In genomic region chr1:66395826-66396225, GRCm38 (mm10) we compare ENCODE assay signal across 26 mouse cellular contexts.
A peak's percentile ranks its signal among the peaks of the same experiment; 100 is the strongest.
DNase-seq lines count a peak whose midpoint lies in the region; ATAC-seq lines count a peak whose summit lies in the region.
"Had no signal": no experiment of that assay in that cellular context is flagged by ENCODE, and none has a peak within 500 bp of the region (broad histone marks: within the 10 kb centered on the region; RNA-seq: fewer than 3 reads in every experiment).

No protein-coding gene starts in this region.

- no peaks in the 10 kb centered on the region for H3K27me3 ChIP-seq in hindbrain, embryonic 14.5 days (ENCODE audit: control insufficient read depth, insufficient read depth, low read length)
- H3K27me3 ChIP-seq in hindbrain, embryonic 16.5 days (replicated peaks; ENCODE audit: control insufficient read depth, insufficient read depth, low read length), result no peaks in the 10 kb centered on the region
- H3K27me3 ChIP-seq in neural tube, embryonic 12.5 days (replicated peaks), result no peaks in the 10 kb centered on the region
- no peaks in the 10 kb centered on the region for H3K27me3 ChIP-seq in midbrain, embryonic 15.5 days (replicated peaks)
- H3K27me3 ChIP-seq: heart, embryonic 13.5 days; kidney, embryonic 15.5 days; limb, embryonic 15.5 days had no signal

- H3K36me3 ChIP-seq in hindbrain, embryonic 14.5 days (replicated peaks; ENCODE audit: control insufficient read depth, insufficient read depth), result peaks cover 13% of the 10 kb centered on the region
- H3K36me3 ChIP-seq in hindbrain, embryonic 16.5 days (ENCODE audit: control insufficient read depth, insufficient read depth, low read length), result peaks cover 9% of the 10 kb centered on the region
- H3K36me3 ChIP-seq in neural tube, embryonic 12.5 days, result peaks cover 7% of the 10 kb centered on the region
- no peaks in the 10 kb centered on the region; the same call in 1 of the 2 replicates for H3K36me3 ChIP-seq in midbrain, embryonic 15.5 days (replicated peaks)
- H3K36me3 ChIP-seq: embryonic facial prominence, embryonic 10.5 days; heart, embryonic 13.5 days; kidney, embryonic 15.5 days; limb, embryonic 15.5 days had no signal

- H3K4me1 ChIP-seq in hindbrain, embryonic 14.5 days (replicated peaks; ENCODE audit: control insufficient read depth, insufficient read depth, low read length), result peaks cover 22% of the 10 kb centered on the region
- H3K4me1 ChIP-seq in hindbrain, embryonic 16.5 days (ENCODE audit: control insufficient read depth, insufficient read depth, low read depth, low read length), result peaks cover 9% of the 10 kb centered on the region
- H3K4me1 ChIP-seq in neural tube, embryonic 12.5 days, result peaks cover 17% of the 10 kb centered on the region; the same call in 1 of the 2 replicates
- peaks cover 13% of the 10 kb centered on the region for H3K4me1 ChIP-seq in midbrain, embryonic 15.5 days
- H3K4me1 ChIP-seq: embryonic facial prominence, embryonic 10.5 days; heart, embryonic 13.5 days; kidney, embryonic 15.5 days; limb, embryonic 15.5 days had no signal

- H3K9me3 ChIP-seq in hindbrain, embryonic 14.5 days (ENCODE audit: control insufficient read depth, low read length), result no peaks in the 10 kb centered on the region
- H3K9me3 ChIP-seq in hindbrain, embryonic 16.5 days (ENCODE audit: control insufficient read depth, low read length), result no peaks in the 10 kb centered on the region
- no peaks in the 10 kb centered on the region for H3K9me3 ChIP-seq in neural tube, embryonic 12.5 days
- H3K9me3 ChIP-seq in midbrain, embryonic 15.5 days, result no peaks in the 10 kb centered on the region
- H3K9me3 ChIP-seq: embryonic facial prominence, embryonic 10.5 days; heart, embryonic 13.5 days; kidney, embryonic 15.5 days; limb, embryonic 15.5 days had no signal

- peak overlapping the region; percentile 38 for H3K27ac ChIP-seq in hindbrain, embryonic 14.5 days
- H3K27ac ChIP-seq in hindbrain, embryonic 16.5 days (ENCODE audit: low read depth, low read length), result no peak overlapping the region
- H3K27ac ChIP-seq in neural tube, embryonic 12.5 days, result no peak overlapping the region
- H3K27ac ChIP-seq in midbrain, embryonic 15.5 days, result peak overlapping the region; percentile 29; the same call in 1 of the 2 replicates
- H3K27ac ChIP-seq: embryonic facial prominence, embryonic 10.5 days; heart, adult 2 months; heart, embryonic 13.5 days; kidney, embryonic 15.5 days; limb, embryonic 15.5 days; liver, embryonic 14.5 days; stomach, postnatal 0 days had no signal

- WGBS in hindbrain, embryonic 14.5 days, result 34% methylated on average over 2 of the region's 2 CpGs
- 43% methylated on average over 2 of the region's 2 CpGs for WGBS in hindbrain, embryonic 16.5 days
- 46% methylated on average over 2 of the region's 2 CpGs for WGBS in neural tube, embryonic 12.5 days
- WGBS in midbrain, embryonic 15.5 days, result 51% methylated on average over 2 of the region's 2 CpGs

- no peak for DNase-seq in hindbrain, embryonic 14.5 days (ENCODE audit: low spot score)
- DNase-seq in neural tube, embryonic 10.5 days (ENCODE audit: extremely low spot score, low spot score), result no peak
- no peak for DNase-seq in cerebellum, postnatal 25 days
- DNase-seq in urinary bladder, postnatal 25 days (ENCODE audit: low spot score), result no peak
- no peak for DNase-seq in urinary bladder, adult 2 months (ENCODE audit: low spot score)
- DNase-seq: adrenal gland, postnatal 36 days; cerebellum, adult 9-10 months; gastrocnemius, postnatal 36 days; heart, adult 2 months; heart, postnatal 14 days; kidney, postnatal 36 days; left cerebral cortex, postnatal 4 days; right cerebral cortex, postnatal 14 days; thymus, adult 2 months had no signal

- H3K9ac ChIP-seq in hindbrain, embryonic 14.5 days, result no peak overlapping the region
- H3K9ac ChIP-seq in hindbrain, embryonic 16.5 days (ENCODE audit: low read depth, low read length), result no peak overlapping the region
- H3K9ac ChIP-seq in neural tube, embryonic 12.5 days, result no peak overlapping the region
- H3K9ac ChIP-seq in midbrain, embryonic 15.5 days, result no peak overlapping the region
- H3K9ac ChIP-seq: heart, embryonic 13.5 days; kidney, embryonic 15.5 days; limb, embryonic 15.5 days; liver, embryonic 14.5 days; lung, embryonic 14.5 days had no signal

- no peak overlapping the region for H3K4me3 ChIP-seq in hindbrain, embryonic 14.5 days (replicated peaks; ENCODE audit: low read length)
- no peak overlapping the region for H3K4me3 ChIP-seq in hindbrain, embryonic 16.5 days (ENCODE audit: low read length)
- no peak overlapping the region for H3K4me3 ChIP-seq in neural tube, embryonic 12.5 days
- no peak overlapping the region for H3K4me3 ChIP-seq in midbrain, embryonic 15.5 days
- H3K4me3 ChIP-seq: embryonic facial prominence, embryonic 10.5 days; heart, adult 2 months; heart, embryonic 13.5 days; kidney, embryonic 15.5 days; limb, embryonic 15.5 days had no signal

- 0 out of 2 replicates have a peak overlapping the region, but pooled peaks have one; percentile 13 for H3K4me2 ChIP-seq in hindbrain, embryonic 14.5 days (replicated peaks)
- no peak overlapping the region for H3K4me2 ChIP-seq in hindbrain, embryonic 16.5 days (ENCODE audit: low read length)
- no peak overlapping the region for H3K4me2 ChIP-seq in neural tube, embryonic 12.5 days (replicated peaks)
- H3K4me2 ChIP-seq in midbrain, embryonic 15.5 days, result no peak overlapping the region
- H3K4me2 ChIP-seq: heart, embryonic 13.5 days; limb, embryonic 15.5 days; lung, embryonic 14.5 days had no signal

- no peak for ATAC-seq in hindbrain, embryonic 14.5 days (ENCODE audit: low FRiP score)
- ATAC-seq in hindbrain, embryonic 16.5 days, result no peak
- peak; percentile 43; the same call in 1 of the 2 replicates for ATAC-seq in neural tube, embryonic 12.5 days (ENCODE audit: low FRiP score, low read depth)
- no peak for ATAC-seq in midbrain, embryonic 15.5 days (replicated peaks)
- ATAC-seq: CD4-positive, CD25-positive, alpha-beta regulatory T cell, adult 4 months; intestine, embryonic 16.5 days had no signal

Comparison
In these comparisons a context has a peak if more than half of its experiments do, and no peak if none do; other contexts are left out.
1. H3K27ac ChIP-seq: peak in hindbrain, embryonic 14.5 days (single experiment) and midbrain, embryonic 15.5 days (single experiment); none in hindbrain, embryonic 16.5 days (single experiment) and neural tube, embryonic 12.5 days (single experiment).